Mouse (Mus musculus) forebrain, embryonic 13.5 days (tissue): ENCODE data around the gene Gm9507. TPM values are rescaled to one million over a fixed set of nuclear protein-coding genes. Genes with fewer than 3 reads are reported as not detected.
"Not testable (repeated sequence)": the region's sequence is repeated elsewhere in the genome, so short reads cannot be mapped to it uniquely, and the experiment has no call there.

Source experiments
- ATAC-seq: fragments of 200-750 bp; cut with Nextera tagmentation; 2 replicates; pipeline ENCODE4 v1.8.0; 2017
- H3K27ac ChIP-seq: fragments of 300-500 bp; sonication (generic); 2 replicates; pipeline ENCODE4 v1.5.1; 2015; ENCODE audit warnings: inconsistent platforms, mild to moderate bottlenecking, moderate library complexity
- H3K27me3 ChIP-seq: fragments of 300-500 bp; sonication (generic); 2 replicates; pipeline ENCODE4 v1.6.1; 2015; ENCODE audit warnings: mild to moderate bottlenecking, inconsistent platforms
- H3K36me3 ChIP-seq: fragments of 300-500 bp; sonication (generic); 2 replicates; pipeline ENCODE4 v1.6.1; 2015; ENCODE audit warnings: mild to moderate bottlenecking, inconsistent platforms; ENCODE audit not compliant: poor library complexity, severe bottlenecking
- H3K4me1 ChIP-seq: fragments of 300-500 bp; sonication (generic); 2 replicates; pipeline ENCODE4 v1.6.1; 2015; ENCODE audit warnings: inconsistent platforms
- H3K4me2 ChIP-seq: fragments of 300-500 bp; sonication (generic); 2 replicates; pipeline ENCODE4 v1.6.1; 2015; ENCODE audit warnings: inconsistent platforms, mild to moderate bottlenecking, moderate library complexity
- H3K4me3 ChIP-seq: fragments of 300-500 bp; sonication (generic); 2 replicates; pipeline ENCODE4 v1.5.1; 2015; ENCODE audit warnings: mild to moderate bottlenecking, inconsistent platforms
- H3K9ac ChIP-seq: fragments of 300-500 bp; sonication (generic); 2 replicates; pipeline ENCODE4 v1.6.1; 2015; ENCODE audit warnings: mild to moderate bottlenecking, inconsistent platforms
- H3K9me3 ChIP-seq: fragments of 300-500 bp; sonication (generic); replicated peaks from 2 replicates; pipeline ENCODE4 v1.6.1; 2016; ENCODE audit warnings: inconsistent platforms
- WGBS: fragments of 180-500 bp; shearing (Covaris S2); methylation state at CpG from one replicate; pipeline ENCODE4 v1.1.7; 2015; 5-methylcytosine and 5-hydroxymethylcytosine counted together
- polyA plus RNA-seq: library from polyadenylated mRNA; unstranded; fragments of >200 nt; fragmentation: Nextera tagmentation; extraction: Ambion mirVana; gene quantifications from 2 replicates; pipeline ENCODE4 v1.2.1, GENCODE M21; 2015

Gene Gm9507
- polyA plus RNA-seq, 1 experiment from 2014 or later: not detected

GRCm38 (mm10) chr10:77798921-77799508, 12.6 kb downstream of the Gm9507 start, which contains the start of gene Gm19668:
Gene Gm19668, minus strand, starts transcription at chr10:77799133.
- no peaks in the 10 kb centered on the region for H3K36me3 ChIP-seq
- no peak for ATAC-seq
- H3K4me2 ChIP-seq: no peak within 1 kb of the TSS
- H3K4me3 ChIP-seq: no peak within 1 kb of the TSS
- WGBS: 66% methylated on average over 8 of the region's 8 CpGs
- no peaks in the 10 kb centered on the region for H3K27me3 ChIP-seq
- peaks cover 13% of the 10 kb centered on the region for H3K4me1 ChIP-seq
- H3K27ac ChIP-seq: peak within 1 kb of the TSS; percentile 69
- H3K9ac ChIP-seq: no peak within 1 kb of the TSS
- H3K9me3 ChIP-seq: no peaks in the 10 kb centered on the region

GRCm38 (mm10) chr10:77798164-77798920, 13.3 kb downstream of the Gm9507 start:
- Histone ChIP-seq H3K27ac (peak overlapping the region; percentile 69), H3K4me1 (peaks cover 13% of the 10 kb centered on the region)
- not testable (repeated sequence) for H3K27me3 ChIP-seq, ATAC-seq, H3K9ac ChIP-seq, H3K36me3 ChIP-seq, H3K4me3 ChIP-seq, H3K4me2 ChIP-seq, H3K9me3 ChIP-seq
- WGBS: 38% methylated on average over 3 of the region's 3 CpGs

- Histone ChIP-seq H3K9me3 (no peaks in the 10 kb centered on the region), H3K27ac (peak overlapping the region; percentile 69), H3K4me3 (no peak overlapping the region), H3K27me3 (no peaks in the 10 kb centered on the region), H3K4me1 (peaks cover 13% of the 10 kb centered on the region), H3K4me2 (no peak overlapping the region), H3K9ac (no peak overlapping the region), H3K36me3 (no peaks in the 10 kb centered on the region)
- 15% methylated on average over 3 of the region's 3 CpGs for WGBS
- ATAC-seq: no peak
Observed at GRCm38 (mm10) chr10:77797677-77798076, 14.0 kb downstream of the Gm9507 start.

GRCm38 (mm10) chr10:77794976-77795375, 16.7 kb downstream of the Gm9507 start, which contains the start of gene Gm9639:
Gene Gm9639, minus strand, starts transcription at chr10:77795076.
- WGBS: 50% methylated on average over 2 of the region's 2 CpGs
- Histone ChIP-seq H3K4me2 (no peak within 1 kb of the TSS), H3K36me3 (no peaks in the 10 kb centered on the region), H3K9ac (no peak within 1 kb of the TSS), H3K9me3 (no peaks in the 10 kb centered on the region), H3K27me3 (no peaks in the 10 kb centered on the region), H3K27ac (no peak within 1 kb of the TSS; the same call in 1 of the 2 replicates), H3K4me1 (peaks cover 13% of the 10 kb centered on the region), H3K4me3 (no peak within 1 kb of the TSS)
- no peak for ATAC-seq

- ATAC-seq: no peak
- H3K36me3 ChIP-seq: no peaks in the 10 kb centered on the region
- no peak overlapping the region for H3K4me2 ChIP-seq
- 92% methylated on average over 2 of the region's 2 CpGs for WGBS
- H3K9me3 ChIP-seq: no peaks in the 10 kb centered on the region
- no peaks in the 10 kb centered on the region for H3K4me1 ChIP-seq
- H3K9ac ChIP-seq: no peak overlapping the region
- H3K27me3 ChIP-seq: no peaks in the 10 kb centered on the region
- H3K4me3 ChIP-seq: no peak overlapping the region
- no peak overlapping the region for H3K27ac ChIP-seq
Observed at GRCm38 (mm10) chr10:77788621-77789020, 23.0 kb downstream of the Gm9507 start.

GRCm38 (mm10) chr10:77787876-77788275, 23.8 kb downstream of the Gm9507 start, which contains the start of gene Gm7137:
Gene Gm7137, minus strand, starts transcription at chr10:77788200.
- no CpG with 5 or more reads among the region's 1 CpGs for WGBS

GRCm38 (mm10) chr10:77783396-77783795, 28.2 kb downstream of the Gm9507 start:
- H3K9ac ChIP-seq, H3K9me3 ChIP-seq, H3K4me3 ChIP-seq, H3K36me3 ChIP-seq, H3K4me1 ChIP-seq, H3K27ac ChIP-seq, H3K4me2 ChIP-seq, ATAC-seq, H3K27me3 ChIP-seq: not testable (repeated sequence)
- 96% methylated on average over 3 of the region's 3 CpGs for WGBS

More at GRCm38 (mm10) chr10:77787876-77788275, 23.8 kb downstream of the Gm9507 start, which contains the start of gene Gm7137:
- H3K36me3 ChIP-seq, H3K27me3 ChIP-seq, ATAC-seq, H3K4me2 ChIP-seq, H3K4me1 ChIP-seq, H3K27ac ChIP-seq, H3K9ac ChIP-seq, H3K9me3 ChIP-seq, H3K4me3 ChIP-seq: not testable (repeated sequence)

GRCm38 (mm10) chr10:77782442-77782841, 29.2 kb downstream of the Gm9507 start, which contains the start of gene Gm3250:
Gene Gm3250, minus strand, starts transcription at chr10:77782542.
- not testable (repeated sequence) for H3K9me3 ChIP-seq, ATAC-seq, H3K9ac ChIP-seq, H3K4me1 ChIP-seq, H3K4me3 ChIP-seq, H3K27ac ChIP-seq, H3K27me3 ChIP-seq, H3K4me2 ChIP-seq, H3K36me3 ChIP-seq
- 78% methylated on average over 1 of the region's 1 CpGs for WGBS

GRCm38 (mm10) chr10:77776844-77777243, 34.8 kb downstream of the Gm9507 start, which contains the start of gene Gm7138:
Gene Gm7138, minus strand, starts transcription at chr10:77776944.
- not testable (repeated sequence) for H3K9ac ChIP-seq

GRCm38 (mm10) chr10:77772142-77772541, 39.5 kb downstream of the Gm9507 start:
- 100% methylated on average over 3 of the region's 3 CpGs for WGBS
- H3K27ac ChIP-seq, H3K4me3 ChIP-seq, H3K36me3 ChIP-seq, H3K9ac ChIP-seq, H3K27me3 ChIP-seq, H3K4me2 ChIP-seq, H3K4me1 ChIP-seq, ATAC-seq, H3K9me3 ChIP-seq: not testable (repeated sequence)

More at GRCm38 (mm10) chr10:77776844-77777243, 34.8 kb downstream of the Gm9507 start, which contains the start of gene Gm7138:
- H3K36me3 ChIP-seq, H3K27ac ChIP-seq, H3K4me3 ChIP-seq, H3K27me3 ChIP-seq, ATAC-seq, H3K4me1 ChIP-seq, H3K4me2 ChIP-seq, H3K9me3 ChIP-seq: not testable (repeated sequence)
- WGBS: 86% methylated on average over 1 of the region's 1 CpGs

GRCm38 (mm10) chr10:77771225-77771624, 40.4 kb downstream of the Gm9507 start, which contains the start of gene Gm3238:
Gene Gm3238, minus strand, starts transcription at chr10:77771325.
- peak within 1 kb of the TSS; percentile 51; the same call in 1 of the 2 replicates for H3K27ac ChIP-seq
- H3K36me3 ChIP-seq, H3K4me2 ChIP-seq, H3K9me3 ChIP-seq, H3K4me3 ChIP-seq, H3K4me1 ChIP-seq, ATAC-seq, H3K27me3 ChIP-seq, H3K9ac ChIP-seq: not testable (repeated sequence)
- WGBS: no CpG with 5 or more reads among the region's 1 CpGs

- Histone ChIP-seq H3K27ac (no peak overlapping the region), H3K4me2 (no peak overlapping the region), H3K36me3 (no peaks in the 10 kb centered on the region), H3K9ac (no peak overlapping the region), H3K4me3 (no peak overlapping the region), H3K27me3 (no peaks in the 10 kb centered on the region), H3K9me3 (no peaks in the 10 kb centered on the region), H3K4me1 (no peaks in the 10 kb centered on the region)
- no peak for ATAC-seq
- 80% methylated on average over 1 of the region's 1 CpGs for WGBS
Observed at GRCm38 (mm10) chr10:77769727-77770126, 41.9 kb downstream of the Gm9507 start.
